Mouse (Mus musculus): ENCODE results near the gene Tbc1d8. TPM values are rescaled to one million over a fixed set of nuclear protein-coding genes. Genes with fewer than 3 reads are reported as not detected.
A peak's percentile ranks its signal among the peaks of the same experiment; 100 is the strongest.

Gene Tbc1d8
- polyA plus RNA-seq, 1 experiment, result 5.8 TPM

DNA sequence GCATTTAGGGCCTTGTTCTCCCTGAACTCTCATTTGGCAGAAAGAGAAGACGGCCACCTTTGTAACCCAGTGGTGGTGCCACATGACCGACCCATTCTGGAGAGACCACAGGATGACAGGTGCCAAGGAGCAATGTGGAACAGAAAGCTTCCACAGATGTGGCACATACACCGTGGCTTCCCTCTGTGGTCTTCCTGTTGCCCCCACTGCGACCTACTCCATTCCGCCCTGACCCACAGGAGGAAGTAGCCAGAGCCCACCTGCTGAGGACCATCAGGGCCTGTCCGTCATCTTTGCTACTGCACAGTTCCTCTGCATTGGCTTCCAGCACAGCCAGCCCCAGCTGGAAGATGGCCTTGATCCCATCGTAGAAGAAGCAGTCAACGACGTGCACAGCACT is 97.5 kb downstream of the Tbc1d8 start:
- Histone ChIP-seq H3ac (ENCODE audit: control insufficient read depth, insufficient read length) (no peak overlapping the region), H3K36me3 (ENCODE audit: control insufficient read depth, insufficient read depth) (no peaks in the 10 kb centered on the region), H3K79me2 (ENCODE audit: control insufficient read depth, insufficient read depth) (no peaks in the 10 kb centered on the region), H3K4me2 (ENCODE audit: low read depth) (no peak overlapping the region), H3K4me3 (no peak overlapping the region), H3K27me3 (ENCODE audit: control insufficient read depth, insufficient read depth, insufficient read length) (peaks cover 5% of the 10 kb centered on the region)
- TF ChIP-seq TCF12 (IDR thresholded peaks at IDR 0.05; ENCODE audit: insufficient read depth, poor library complexity, severe bottlenecking), result peak; percentile 58
- peak; percentile 20 for TF ChIP-seq USF1 (IDR thresholded peaks at IDR 0.05; ENCODE audit: low read depth)
- TF ChIP-seq SRF (IDR thresholded peaks at IDR 0.05; ENCODE audit: control insufficient read depth, insufficient read length, low read depth), result no peak
- TF ChIP-seq E2F4 (IDR thresholded peaks at IDR 0.05; ENCODE audit: insufficient read depth), result no peak
- TF ChIP-seq MAX (IDR thresholded peaks at IDR 0.05; ENCODE audit: low read depth), result no peak
- TF ChIP-seq REST (IDR thresholded peaks at IDR 0.05; ENCODE audit: insufficient read depth, insufficient read length), result no peak
- no peak for TF ChIP-seq POLR2AphosphoS2 (IDR thresholded peaks at IDR 0.05; ENCODE audit: insufficient read length, low read depth)
- peak; percentile 61 for TF ChIP-seq TCF3 (IDR thresholded peaks at IDR 0.05; ENCODE audit: insufficient read length, low read depth)
- peak in 2 of 3 experiments; percentile 95 to 96 for TF ChIP-seq MYOD1 (IDR thresholded peaks at IDR 0.05; ENCODE audit: control insufficient read depth in 1 of 3, insufficient read length in 2 of 3, low read depth in 2 of 3)
- no peak for TF ChIP-seq CEBPB (IDR thresholded peaks at IDR 0.05; ENCODE audit: insufficient read depth, poor library complexity, severe bottlenecking)
- TF ChIP-seq MYOG (IDR thresholded peaks at IDR 0.05; ENCODE audit: control insufficient read depth in 1 of 3, insufficient read depth in 1 of 3, insufficient read length in 2 of 3, low read depth in 2 of 3), result peak in 2 of 3 experiments; percentile 79 to 91
- TF ChIP-seq POLR2A (IDR thresholded peaks at IDR 0.05; ENCODE audit: insufficient read length, low read depth), result no peak

DNA sequence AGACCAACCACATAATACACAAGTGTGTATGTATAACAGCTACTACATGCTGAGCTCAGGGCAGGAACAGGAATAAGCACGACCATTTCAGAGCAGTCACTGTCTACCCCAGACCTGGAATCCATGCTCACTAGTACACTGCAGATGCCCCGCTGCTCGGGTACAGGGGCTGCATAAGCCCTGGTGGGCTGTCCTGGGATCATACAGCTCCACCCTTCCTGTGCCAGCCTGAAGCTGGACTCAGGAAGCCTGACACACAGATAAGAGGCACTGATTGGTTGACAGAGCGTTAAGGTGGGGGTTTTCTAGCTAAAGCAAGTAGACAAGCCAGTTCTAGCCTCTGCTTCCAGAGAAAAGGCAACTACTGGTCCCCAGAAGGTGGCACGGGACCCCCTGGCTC is 99.5 kb downstream of the Tbc1d8 start:
- Histone ChIP-seq H3K36me3 (ENCODE audit: control insufficient read depth, insufficient read depth) (no peaks in the 10 kb centered on the region), H3ac (ENCODE audit: control insufficient read depth, insufficient read length) (no peak overlapping the region), H3K79me2 (ENCODE audit: control insufficient read depth, insufficient read depth) (no peaks in the 10 kb centered on the region), H3K27me3 (ENCODE audit: control insufficient read depth, insufficient read depth, insufficient read length) (no peaks in the 10 kb centered on the region), H3K4me2 (ENCODE audit: low read depth) (no peak overlapping the region), H3K4me3 (no peak overlapping the region)
- TF ChIP-seq MYOG (IDR thresholded peaks at IDR 0.05; ENCODE audit: control insufficient read depth in 1 of 3, insufficient read depth in 1 of 3, insufficient read length in 2 of 3, low read depth in 2 of 3), result no peak
- no peak for TF ChIP-seq POLR2AphosphoS2 (IDR thresholded peaks at IDR 0.05; ENCODE audit: insufficient read length, low read depth)

DNA sequence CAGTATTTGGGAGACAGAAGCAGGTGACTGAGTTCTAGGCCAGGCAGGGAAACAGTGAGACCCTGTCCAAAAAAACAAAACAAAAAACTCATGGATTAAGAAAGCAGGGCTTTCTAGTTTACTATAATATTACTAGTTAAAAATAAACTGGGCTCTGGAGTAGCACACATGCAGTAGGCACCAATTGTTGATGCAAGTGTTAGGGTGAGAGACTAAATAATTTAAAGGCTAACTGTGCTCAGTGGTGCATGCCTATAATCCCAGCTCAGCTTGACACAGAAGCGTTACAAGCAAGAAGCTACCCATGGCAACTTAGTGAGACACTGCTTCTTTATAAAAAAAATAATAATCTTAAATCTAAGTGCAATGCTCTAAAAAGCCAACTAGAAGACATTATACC is 100.0 kb downstream of the Tbc1d8 start:
- Histone ChIP-seq H3K27me3 (ENCODE audit: control insufficient read depth, insufficient read depth, insufficient read length) (no peaks in the 10 kb centered on the region), H3K36me3 (ENCODE audit: control insufficient read depth, insufficient read depth) (no peaks in the 10 kb centered on the region), H3K4me2 (ENCODE audit: low read depth) (no peak overlapping the region)

GRCm38 (mm10) chr1:39376726-39377240 is 101.8 kb downstream of the Tbc1d8 start:
- peaks cover 7% of the 10 kb centered on the region for H3K36me3 ChIP-seq (ENCODE audit: control insufficient read depth, insufficient read depth)
- H3ac ChIP-seq (ENCODE audit: control insufficient read depth, insufficient read length), result no peak overlapping the region
- no peak overlapping the region for H3K4me2 ChIP-seq (ENCODE audit: low read depth)
- no peak overlapping the region for H3K4me3 ChIP-seq
- H3K79me2 ChIP-seq (ENCODE audit: control insufficient read depth, insufficient read depth), result no peaks in the 10 kb centered on the region
- TF ChIP-seq POLR2AphosphoS2 (IDR thresholded peaks at IDR 0.05; ENCODE audit: insufficient read length, low read depth) (peak; percentile 53), SRF (IDR thresholded peaks at IDR 0.05; ENCODE audit: control insufficient read depth, insufficient read length, low read depth) (no peak), POLR2A (IDR thresholded peaks at IDR 0.05; ENCODE audit: insufficient read length, low read depth) (no peak), MYOG (IDR thresholded peaks at IDR 0.05; ENCODE audit: control insufficient read depth in 1 of 3, insufficient read depth in 1 of 3, insufficient read length in 2 of 3, low read depth in 2 of 3) (no peak), E2F4 (IDR thresholded peaks at IDR 0.05; ENCODE audit: insufficient read depth) (no peak)
- no peaks in the 10 kb centered on the region for H3K27me3 ChIP-seq (ENCODE audit: control insufficient read depth, insufficient read depth, insufficient read length)

More for the DNA sequence above, 100.0 kb downstream of the Tbc1d8 start:
- H3K79me2 ChIP-seq (ENCODE audit: control insufficient read depth, insufficient read depth), result no peaks in the 10 kb centered on the region
- TF ChIP-seq MYOD1 (IDR thresholded peaks at IDR 0.05; ENCODE audit: control insufficient read depth in 1 of 3, insufficient read length in 2 of 3, low read depth in 2 of 3) (no peak), MYOG (IDR thresholded peaks at IDR 0.05; ENCODE audit: control insufficient read depth in 1 of 3, insufficient read depth in 1 of 3, insufficient read length in 2 of 3, low read depth in 2 of 3) (no peak), POLR2AphosphoS2 (IDR thresholded peaks at IDR 0.05; ENCODE audit: insufficient read length, low read depth) (no peak), SRF (IDR thresholded peaks at IDR 0.05; ENCODE audit: control insufficient read depth, insufficient read length, low read depth) (no peak), CEBPB (IDR thresholded peaks at IDR 0.05; ENCODE audit: insufficient read depth, poor library complexity, severe bottlenecking) (no peak), USF1 (IDR thresholded peaks at IDR 0.05; ENCODE audit: low read depth) (no peak), E2F4 (IDR thresholded peaks at IDR 0.05; ENCODE audit: insufficient read depth) (no peak), POLR2A (IDR thresholded peaks at IDR 0.05; ENCODE audit: insufficient read length, low read depth) (no peak), TCF3 (IDR thresholded peaks at IDR 0.05; ENCODE audit: insufficient read length, low read depth) (no peak), MAX (IDR thresholded peaks at IDR 0.05; ENCODE audit: low read depth) (no peak), REST (IDR thresholded peaks at IDR 0.05; ENCODE audit: insufficient read depth, insufficient read length) (no peak), TCF12 (IDR thresholded peaks at IDR 0.05; ENCODE audit: insufficient read depth, poor library complexity, severe bottlenecking) (no peak)
- no peak overlapping the region for H3K4me3 ChIP-seq
- H3ac ChIP-seq (ENCODE audit: control insufficient read depth, insufficient read length), result no peak overlapping the region

GRCm38 (mm10) chr1:39376121-39376520 is 102.4 kb downstream of the Tbc1d8 start:
- no peak overlapping the region for H3K4me2 ChIP-seq (ENCODE audit: low read depth)
- TF ChIP-seq POLR2A (IDR thresholded peaks at IDR 0.05; ENCODE audit: insufficient read length, low read depth) (no peak), E2F4 (IDR thresholded peaks at IDR 0.05; ENCODE audit: insufficient read depth) (no peak), USF1 (IDR thresholded peaks at IDR 0.05; ENCODE audit: low read depth) (no peak), TCF12 (IDR thresholded peaks at IDR 0.05; ENCODE audit: insufficient read depth, poor library complexity, severe bottlenecking) (no peak), MYOG (IDR thresholded peaks at IDR 0.05; ENCODE audit: control insufficient read depth in 1 of 3, insufficient read depth in 1 of 3, insufficient read length in 2 of 3, low read depth in 2 of 3) (no peak), REST (IDR thresholded peaks at IDR 0.05; ENCODE audit: insufficient read depth, insufficient read length) (no peak), TCF3 (IDR thresholded peaks at IDR 0.05; ENCODE audit: insufficient read length, low read depth) (no peak), MAX (IDR thresholded peaks at IDR 0.05; ENCODE audit: low read depth) (no peak), MYOD1 (IDR thresholded peaks at IDR 0.05; ENCODE audit: control insufficient read depth in 1 of 3, insufficient read length in 2 of 3, low read depth in 2 of 3) (no peak), SRF (IDR thresholded peaks at IDR 0.05; ENCODE audit: control insufficient read depth, insufficient read length, low read depth) (no peak), POLR2AphosphoS2 (IDR thresholded peaks at IDR 0.05; ENCODE audit: insufficient read length, low read depth) (no peak)
- no peaks in the 10 kb centered on the region for H3K27me3 ChIP-seq (ENCODE audit: control insufficient read depth, insufficient read depth, insufficient read length)
- H3K36me3 ChIP-seq (ENCODE audit: control insufficient read depth, insufficient read depth), result peaks cover 14% of the 10 kb centered on the region
- no peak overlapping the region for H3K4me3 ChIP-seq
- no peaks in the 10 kb centered on the region for H3K79me2 ChIP-seq (ENCODE audit: control insufficient read depth, insufficient read depth)
- no peak overlapping the region for H3ac ChIP-seq (ENCODE audit: control insufficient read depth, insufficient read length)

Data from myocyte (in vitro differentiated cells).